Mouse (Mus musculus) lung, embryonic 14.5 days (tissue): ENCODE measurements around the gene Klhdc8a. TPM values are rescaled to one million over a fixed set of nuclear protein-coding genes. Genes with fewer than 3 reads are reported as not detected.

Experiments
- ATAC-seq: fragments of 200-750 bp; cut with Nextera tagmentation; 2 replicates; pipeline ENCODE4 v1.8.0; 2017; ENCODE audit warnings: mild to moderate bottlenecking, moderate TSS enrichment, moderate library complexity; ENCODE audit not compliant: insufficient read depth
- DNase-seq: peaks from one replicate; pipeline ENCODE4 v3.0.0-alpha.2; 2015
- H3K27ac ChIP-seq: fragments of 300-500 bp; sonication (generic); 2 replicates; pipeline ENCODE4 v1.5.1; 2014; ENCODE audit warnings: low read depth, mild to moderate bottlenecking, moderate library complexity
- H3K27me3 ChIP-seq: fragments of 300-500 bp; sonication (generic); 2 replicates; pipeline ENCODE4 v1.6.1; 2014; ENCODE audit warnings: low read length, control low read depth; ENCODE audit not compliant: insufficient read depth
- H3K36me3 ChIP-seq: fragments of 300-500 bp; sonication (generic); 2 replicates; pipeline ENCODE4 v1.6.1; 2014; ENCODE audit warnings: control low read depth; ENCODE audit not compliant: insufficient read depth
- H3K4me1 ChIP-seq: fragments of 300-500 bp; sonication (generic); 2 replicates; pipeline ENCODE4 v1.6.1; 2014; ENCODE audit warnings: antibody characterized with exemption, control low read depth; ENCODE audit not compliant: insufficient read depth
- H3K4me2 ChIP-seq: fragments of 300-500 bp; sonication (generic); 2 replicates; pipeline ENCODE4 v1.6.1; 2014; ENCODE audit warnings: mild to moderate bottlenecking
- H3K4me3 ChIP-seq: fragments of 300-500 bp; sonication (generic); 2 replicates; pipeline ENCODE4 v1.5.1; 2014; ENCODE audit warnings: low read depth, low read length
- H3K9ac ChIP-seq: fragments of 300-500 bp; sonication (generic); 2 replicates; pipeline ENCODE4 v1.6.1; 2014
- H3K9me3 ChIP-seq: fragments of 300-500 bp; sonication (generic); 2 replicates; pipeline ENCODE4 v1.6.1; 2016; ENCODE audit warnings: low read depth, low read length, control low read depth
- CTCF ChIP-seq: IDR thresholded peaks from 2 replicates; pipeline ENCODE4 v1.5.1; 2016; ENCODE audit warnings: antibody characterized with exemption, low read depth
- WGBS: fragments of 180-500 bp; shearing (Covaris S2); extraction: QIAGEN DNeasy Blood & Tissue Kit; methylation state at CpG from one replicate; pipeline ENCODE4 v1.1.7; 2014; 5-methylcytosine and 5-hydroxymethylcytosine counted together
- polyA plus RNA-seq: library from polyadenylated mRNA; unstranded; fragments of >200 nt; fragmentation: Nextera tagmentation; extraction: Ambion mirVana; gene quantifications from 2 replicates; pipeline ENCODE4 v1.2.1, GENCODE M21; 2014

Gene Klhdc8a
- polyA plus RNA-seq, 1 experiment from 2014 or later = 0.46 TPM

GRCm38 (mm10) chr1:132281523-132282176, 16.8 kb upstream of the Klhdc8a start:
- ATAC-seq (no peak), DNase-seq (no peak)
- no peaks in the 10 kb centered on the region for H3K4me1 ChIP-seq
- no peaks in the 10 kb centered on the region for H3K36me3 ChIP-seq
- H3K27me3 ChIP-seq = no peaks in the 10 kb centered on the region
- 40% methylated on average over 8 of the region's 8 CpGs for WGBS
- H3K27ac ChIP-seq = no peak overlapping the region
- H3K9me3 ChIP-seq = no peaks in the 10 kb centered on the region
- H3K9ac ChIP-seq = no peak overlapping the region
- no peak overlapping the region for H3K4me3 ChIP-seq
- no peak for TF ChIP-seq CTCF
- H3K4me2 ChIP-seq = no peak overlapping the region

DNA sequence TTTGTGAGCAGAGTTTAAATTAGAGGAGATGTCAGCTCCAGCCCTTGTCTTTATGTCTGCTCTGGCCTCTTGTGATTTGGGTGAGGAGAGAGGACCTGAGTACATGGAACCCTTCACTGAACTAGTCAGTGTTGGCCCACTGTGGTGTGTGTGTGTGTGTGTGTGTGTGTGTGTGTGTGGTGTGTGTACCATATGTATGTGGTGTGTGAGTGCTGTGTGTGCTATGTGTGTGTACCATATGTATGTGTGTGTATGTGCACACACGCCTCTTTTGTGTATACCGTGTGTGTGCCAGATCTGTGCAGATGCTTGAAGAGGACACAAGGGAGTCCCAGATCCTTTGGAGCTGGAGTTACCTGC, 16.3 kb upstream of the Klhdc8a start:
- ATAC-seq (no peak), DNase-seq (no peak)
- Histone ChIP-seq H3K9me3 (no peaks in the 10 kb centered on the region), H3K27me3 (no peaks in the 10 kb centered on the region), H3K4me3 (no peak overlapping the region), H3K9ac (no peak overlapping the region), H3K4me1 (no peaks in the 10 kb centered on the region), H3K27ac (no peak overlapping the region), H3K4me2 (no peak overlapping the region), H3K36me3 (no peaks in the 10 kb centered on the region)
- WGBS = 91% methylated on average over 2 of the region's 2 CpGs
- no peak for TF ChIP-seq CTCF

DNA sequence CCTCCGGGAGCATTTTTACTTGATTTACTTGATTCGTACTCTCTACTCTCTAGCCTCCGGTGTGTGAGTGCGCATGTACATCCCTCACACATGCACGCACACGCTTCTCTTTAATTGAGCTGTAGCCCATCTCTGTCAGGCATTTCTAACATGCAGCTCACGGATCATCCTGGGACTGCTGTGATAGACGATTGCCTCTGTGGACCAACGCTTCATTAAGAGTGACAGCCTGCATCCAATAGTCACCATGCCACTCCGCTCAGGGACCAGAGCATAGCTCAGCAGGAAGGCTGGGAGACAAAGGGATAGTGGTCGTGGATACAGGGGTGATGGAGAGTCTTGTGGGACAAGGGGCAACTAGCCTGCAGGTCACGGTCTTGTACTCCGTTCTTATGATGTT, 15.4 kb upstream of the Klhdc8a start:
- Histone ChIP-seq H3K36me3 (no peaks in the 10 kb centered on the region), H3K27me3 (no peaks in the 10 kb centered on the region), H3K9ac (no peak overlapping the region), H3K27ac (no peak overlapping the region), H3K4me2 (no peak overlapping the region), H3K9me3 (no peaks in the 10 kb centered on the region), H3K4me1 (no peaks in the 10 kb centered on the region), H3K4me3 (no peak overlapping the region)
- DNase-seq (no peak), ATAC-seq (no peak)
- TF ChIP-seq CTCF = no peak
- WGBS = 75% methylated on average over 13 of the region's 13 CpGs

- H3K27me3 ChIP-seq = no peaks in the 10 kb centered on the region
- no peaks in the 10 kb centered on the region for H3K36me3 ChIP-seq
- H3K4me1 ChIP-seq = peaks cover 3% of the 10 kb centered on the region; the same call in 1 of the 2 replicates
- WGBS = 69% methylated on average over 1 of the region's 1 CpGs
- H3K9me3 ChIP-seq = no peaks in the 10 kb centered on the region
- no peak overlapping the region for H3K9ac ChIP-seq
- no peak overlapping the region for H3K4me2 ChIP-seq
- TF ChIP-seq CTCF = no peak
- ATAC-seq (no peak), DNase-seq (peak; percentile 33)
- no peak overlapping the region for H3K4me3 ChIP-seq
- no peak overlapping the region for H3K27ac ChIP-seq
Measured at GRCm38 (mm10) chr1:132286735-132287134, 11.7 kb upstream of the Klhdc8a start.

GRCm38 (mm10) chr1:132287445-132287844, 11.0 kb upstream of the Klhdc8a start:
- Histone ChIP-seq H3K27ac (no peak overlapping the region), H3K36me3 (no peaks in the 10 kb centered on the region), H3K9me3 (no peaks in the 10 kb centered on the region), H3K27me3 (no peaks in the 10 kb centered on the region), H3K4me3 (no peak overlapping the region), H3K9ac (no peak overlapping the region), H3K4me2 (no peak overlapping the region), H3K4me1 (peaks cover 9% of the 10 kb centered on the region)
- no peak for TF ChIP-seq CTCF
- DNase-seq = no peak
- ATAC-seq = no peak
- WGBS = 70% methylated on average over 2 of the region's 2 CpGs

DNA sequence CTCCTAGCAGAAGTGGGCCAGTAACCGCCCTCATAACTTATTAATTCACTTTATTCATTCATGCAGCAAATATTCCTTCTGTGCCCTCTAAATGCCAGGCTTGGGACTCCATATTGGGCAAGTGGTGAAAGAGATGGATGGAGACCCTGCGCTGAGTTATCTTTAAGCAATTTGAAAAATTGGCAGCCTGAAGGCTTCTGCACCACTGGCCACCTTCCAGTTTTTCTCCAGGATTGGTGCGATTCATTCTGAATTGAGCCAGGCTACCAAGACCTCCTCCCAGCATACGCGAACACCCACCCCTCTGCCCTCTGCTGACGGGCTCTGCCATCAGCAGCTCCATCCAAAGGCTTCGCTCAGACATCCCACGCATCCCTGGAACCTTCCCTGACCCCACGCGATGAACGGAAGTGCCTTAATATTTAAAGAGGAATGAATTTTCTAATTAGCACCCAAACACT, 10.4 kb upstream of the Klhdc8a start:
- ATAC-seq (no peak), DNase-seq (peak; percentile 49)
- Histone ChIP-seq H3K4me2 (no peak overlapping the region), H3K9me3 (no peaks in the 10 kb centered on the region), H3K36me3 (no peaks in the 10 kb centered on the region), H3K4me3 (no peak overlapping the region), H3K27me3 (no peaks in the 10 kb centered on the region), H3K9ac (no peak overlapping the region), H3K27ac (no peak overlapping the region), H3K4me1 (peaks cover 12% of the 10 kb centered on the region)
- WGBS = 18% methylated on average over 11 of the region's 11 CpGs
- peak; percentile 19; the same call in 1 of the 2 replicates for TF ChIP-seq CTCF

GRCm38 (mm10) chr1:132289965-132290364, 8.5 kb upstream of the Klhdc8a start:
- no peak overlapping the region for H3K4me2 ChIP-seq
- H3K27ac ChIP-seq = no peak overlapping the region
- no peaks in the 10 kb centered on the region for H3K36me3 ChIP-seq
- no peak overlapping the region for H3K4me3 ChIP-seq
- peaks cover 12% of the 10 kb centered on the region for H3K4me1 ChIP-seq
- DNase-seq (no peak), ATAC-seq (no peak)
- WGBS = 67% methylated on average over 6 of the region's 6 CpGs
- TF ChIP-seq CTCF = no peak
- H3K9me3 ChIP-seq = no peaks in the 10 kb centered on the region
- no peak overlapping the region for H3K9ac ChIP-seq
- no peaks in the 10 kb centered on the region for H3K27me3 ChIP-seq
